Mouse (Mus musculus) heart, embryonic 14.5 days (tissue): ENCODE data around the gene Slco3a1. TPM values are rescaled to one million over a fixed set of nuclear protein-coding genes. Genes with fewer than 3 reads are reported as not detected.

Experiments
- ATAC-seq: fragments of 200-750 bp; cut with Nextera tagmentation; 2 replicates; pipeline ENCODE4 v1.8.0; 2017; ENCODE audit warnings: low read depth, moderate TSS enrichment; ENCODE audit not compliant: insufficient number of reproducible peaks, insufficient read depth, low FRiP score
- H3K27ac ChIP-seq, 2 experiments: fragments of 200-500 bp in 1 of 2; fragments of 300-500 bp in 1 of 2; sonication (generic) in 1 of 2; replicated peaks in 1 of 2; 2 replicates each; pipeline ENCODE4 v1.5.1; 2012 to 2014; ENCODE audit warnings: low read depth in 2 of 2, low read length in 2 of 2, control low read depth in 1 of 2, mild to moderate bottlenecking in 1 of 2, mixed read lengths in 1 of 2; ENCODE audit not compliant: control insufficient read depth in 1 of 2, insufficient read depth in 1 of 2
- H3K27me3 ChIP-seq: fragments of 300-500 bp; sonication (generic); 2 replicates; pipeline ENCODE4 v1.6.1; 2014; ENCODE audit warnings: mild to moderate bottlenecking, low read length, control low read depth; ENCODE audit not compliant: control insufficient read depth, insufficient read depth
- H3K36me3 ChIP-seq: fragments of 300-500 bp; sonication (generic); 2 replicates; pipeline ENCODE4 v1.6.1; 2014; ENCODE audit warnings: mild to moderate bottlenecking, control low read depth, low read length, mixed read lengths; ENCODE audit not compliant: control insufficient read depth, insufficient read depth
- H3K4me1 ChIP-seq, 2 experiments: fragments of 200-500 bp in 1 of 2; fragments of 300-500 bp in 1 of 2; sonication (generic) in 1 of 2; 2 replicates each; pipeline ENCODE4 v1.6.1; 2012 to 2014; ENCODE audit warnings: low read length in 2 of 2, control low read depth in 1 of 2, mixed read lengths in 1 of 2; ENCODE audit not compliant: control insufficient read depth in 2 of 2, insufficient read depth in 2 of 2
- H3K4me2 ChIP-seq: fragments of 300-500 bp; sonication (generic); 2 replicates; pipeline ENCODE4 v1.6.1; 2014; ENCODE audit warnings: mild to moderate bottlenecking, low read length
- H3K4me3 ChIP-seq, 2 experiments: fragments of 200-500 bp in 1 of 2; fragments of 300-500 bp in 1 of 2; sonication (generic) in 1 of 2; 2 replicates each; pipeline ENCODE4 v1.5.1; 2012 to 2014; ENCODE audit warnings: low read length in 2 of 2, mild to moderate bottlenecking in 2 of 2, control low read depth in 1 of 2, low read depth in 1 of 2, moderate library complexity in 1 of 2; ENCODE audit not compliant: control insufficient read depth in 1 of 2, insufficient read depth in 1 of 2
- H3K9ac ChIP-seq: fragments of 300-500 bp; sonication (generic); 2 replicates; pipeline ENCODE4 v1.6.1; 2014; ENCODE audit warnings: mild to moderate bottlenecking, low read length
- H3K9me3 ChIP-seq: fragments of 300-500 bp; sonication (generic); 2 replicates; pipeline ENCODE4 v1.6.1; 2016; ENCODE audit warnings: low read length, control low read depth; ENCODE audit not compliant: control insufficient read depth
- WGBS: fragments of 180-500 bp; shearing (Covaris S2); extraction: QIAGEN DNeasy Blood & Tissue Kit; methylation state at CpG from one replicate; pipeline ENCODE4 v1.1.7; 2014; 5-methylcytosine and 5-hydroxymethylcytosine counted together
- polyA plus RNA-seq: library from polyadenylated mRNA; unstranded; fragments of >200 nt; fragmentation: Nextera tagmentation; extraction: Ambion mirVana; gene quantifications from 2 replicates; pipeline ENCODE4 v1.2.1, GENCODE M21; 2014

Slco3a1 gene
- polyA plus RNA-seq, 1 experiment from 2014 or later: 16.0 TPM

DNA sequence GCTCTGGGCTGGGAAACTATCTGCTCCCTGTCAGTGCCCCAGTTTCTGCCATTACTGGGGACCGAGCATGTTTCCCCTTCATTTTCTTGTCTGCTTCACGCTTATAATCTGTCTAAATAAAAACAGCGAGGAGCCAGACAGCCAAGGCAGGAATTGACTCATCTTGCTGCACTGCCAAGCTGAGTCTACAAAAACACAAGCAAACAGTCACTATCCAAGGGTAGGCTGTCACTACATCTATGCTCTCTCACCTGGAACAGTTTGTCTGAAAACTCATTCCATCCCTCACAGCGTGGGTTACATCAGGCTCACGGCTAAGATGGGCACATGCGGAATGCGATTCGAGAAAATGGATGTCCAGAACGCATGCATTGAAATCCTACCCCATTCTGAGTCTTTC lies 207.6 kb downstream of the Slco3a1 start:
- ATAC-seq: no peak
- Histone ChIP-seq H3K4me1 (no peaks in the 10 kb centered on the region), H3K36me3 (no peaks in the 10 kb centered on the region), H3K9ac (no peak overlapping the region), H3K4me2 (no peak overlapping the region), H3K27ac (no peak overlapping the region), H3K9me3 (no peaks in the 10 kb centered on the region), H3K27me3 (no peaks in the 10 kb centered on the region), H3K4me3 (no peak overlapping the region)
- WGBS: 87% methylated on average over 9 of the region's 9 CpGs

DNA sequence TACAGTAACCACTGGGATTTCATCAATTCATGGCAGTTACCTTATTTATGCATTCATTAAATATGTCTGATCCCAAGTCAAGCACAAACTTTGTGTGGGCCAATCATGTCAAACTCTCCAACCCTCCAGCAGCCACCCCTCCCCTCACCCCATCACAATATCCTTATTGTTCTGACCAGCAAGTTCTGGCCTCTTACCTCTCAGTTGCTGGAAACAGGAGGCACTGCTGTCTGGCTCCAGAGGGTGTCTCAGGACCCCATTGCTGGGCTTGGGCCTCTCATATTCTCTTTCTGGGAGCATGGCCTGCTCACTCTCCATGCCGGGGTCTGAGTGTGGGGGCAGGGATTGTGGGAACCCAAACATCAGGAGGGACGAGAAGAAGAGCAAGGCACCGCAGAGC lies 208.1 kb downstream of the Slco3a1 start:
- WGBS: 80% methylated on average over 3 of the region's 3 CpGs
- no peak overlapping the region for H3K27ac ChIP-seq
- no peaks in the 10 kb centered on the region for H3K27me3 ChIP-seq
- H3K36me3 ChIP-seq: no peaks in the 10 kb centered on the region
- H3K9me3 ChIP-seq: no peaks in the 10 kb centered on the region
- no peaks in the 10 kb centered on the region for H3K4me1 ChIP-seq
- H3K4me3 ChIP-seq: no peak overlapping the region
- H3K9ac ChIP-seq: no peak overlapping the region
- no peak overlapping the region for H3K4me2 ChIP-seq
- no peak for ATAC-seq

DNA sequence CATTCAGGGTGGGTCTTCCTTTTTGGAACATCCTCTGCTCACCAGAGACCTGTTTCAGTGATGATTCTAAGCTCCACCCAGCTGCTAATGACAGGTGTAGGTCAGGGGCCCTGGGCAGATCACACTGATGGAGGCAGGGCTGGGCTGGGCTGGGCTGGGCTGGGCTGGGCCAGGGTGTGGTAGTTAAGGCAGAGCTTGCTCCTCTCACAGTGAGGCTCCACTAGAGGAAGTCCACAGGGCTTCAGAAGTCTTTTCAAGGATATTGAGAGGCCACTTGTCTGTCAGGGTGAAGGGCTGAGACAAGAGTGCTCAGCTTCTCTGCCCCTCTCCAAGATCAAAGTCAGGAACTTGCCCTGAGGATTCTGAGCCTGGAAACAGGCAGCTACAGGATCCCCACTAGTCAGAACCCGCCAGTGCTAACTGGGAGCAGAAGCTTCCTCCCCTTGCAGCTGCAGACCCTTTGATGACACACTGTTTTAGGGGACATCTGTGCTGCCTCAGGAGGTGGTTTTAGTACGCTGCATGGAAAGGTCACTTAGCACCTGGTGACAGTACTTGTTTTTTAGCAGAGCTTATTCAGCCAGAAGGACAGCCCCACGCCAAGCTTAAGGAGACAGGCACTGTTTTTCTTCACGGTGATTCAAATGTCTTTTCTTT lies 213.3 kb downstream of the Slco3a1 start:
- 36% methylated on average over 4 of the region's 4 CpGs for WGBS

DNA sequence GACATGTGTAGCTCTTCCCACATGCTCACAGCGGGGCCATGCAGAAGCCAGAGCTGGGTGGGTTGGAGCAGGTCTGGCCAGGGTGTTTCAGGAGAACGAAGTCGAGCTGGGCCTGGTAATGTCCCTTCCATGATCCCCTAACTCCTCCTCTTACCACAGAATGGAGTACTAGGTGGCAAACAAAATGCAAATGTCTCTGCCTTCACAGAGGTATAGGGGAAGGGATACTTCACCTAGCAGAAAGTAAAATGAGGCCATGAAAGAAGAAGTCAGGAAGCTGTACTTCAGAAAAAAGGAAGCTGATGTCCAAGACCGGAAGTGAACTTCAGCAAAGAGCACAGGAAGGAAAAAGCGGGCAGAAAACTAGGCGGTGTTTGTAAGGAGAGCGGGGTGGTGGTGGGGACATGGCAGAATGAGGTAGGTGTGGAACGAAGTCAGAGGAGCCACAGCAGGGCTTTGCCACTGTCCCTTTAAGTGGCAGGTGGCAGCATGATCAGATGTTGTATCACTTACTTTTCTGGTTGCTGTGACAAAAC lies 214.1 kb downstream of the Slco3a1 start:
- no peak for ATAC-seq
- Histone ChIP-seq H3K9me3 (no peaks in the 10 kb centered on the region), H3K36me3 (no peaks in the 10 kb centered on the region), H3K4me1 (no peaks in the 10 kb centered on the region), H3K27me3 (no peaks in the 10 kb centered on the region), H3K27ac (no peak overlapping the region), H3K4me2 (no peak overlapping the region), H3K4me3 (no peak overlapping the region), H3K9ac (no peak overlapping the region)
- WGBS: 83% methylated on average over 8 of the region's 8 CpGs

More for the DNA sequence above, 213.3 kb downstream of the Slco3a1 start:
- Histone ChIP-seq H3K36me3 (no peaks in the 10 kb centered on the region), H3K4me1 (no peaks in the 10 kb centered on the region), H3K4me2 (no peak overlapping the region), H3K27ac (no peak overlapping the region), H3K9me3 (no peaks in the 10 kb centered on the region), H3K9ac (no peak overlapping the region), H3K4me3 (no peak overlapping the region), H3K27me3 (no peaks in the 10 kb centered on the region)
- no peak for ATAC-seq

DNA sequence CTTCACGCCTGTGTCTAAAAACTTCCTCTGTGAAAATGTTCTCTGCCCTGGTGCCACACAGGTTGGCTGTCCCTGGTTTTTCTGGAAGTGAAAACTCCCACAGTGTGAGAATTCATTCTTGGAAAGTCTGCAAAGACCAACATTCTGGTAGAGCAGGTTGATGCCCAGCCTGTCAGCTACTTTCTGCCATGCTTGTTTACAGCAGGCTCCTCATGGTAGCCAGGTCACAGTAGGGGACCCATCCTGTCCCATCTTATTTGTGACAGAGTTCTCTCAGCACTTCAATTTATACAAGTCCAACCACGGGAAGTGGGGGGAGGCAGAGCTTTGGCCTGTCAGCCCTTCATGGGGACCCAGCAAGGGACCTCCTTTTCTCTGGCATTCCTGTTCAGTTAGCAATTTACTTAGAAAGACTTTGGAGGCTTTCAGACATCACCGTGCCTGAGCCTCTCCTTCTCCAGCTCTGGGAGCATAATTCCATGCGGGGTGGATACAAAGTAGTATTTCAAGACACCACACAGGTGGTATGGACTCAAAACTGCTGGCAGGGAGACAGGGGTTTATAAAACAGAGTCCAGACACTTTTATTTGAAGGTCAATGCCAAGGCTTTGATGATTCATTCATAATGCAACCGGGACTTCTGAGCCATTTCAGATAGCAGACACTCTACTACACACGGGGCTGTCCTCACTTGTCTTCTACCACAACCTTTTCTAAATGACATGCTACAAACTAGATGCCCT lies 216.7 kb downstream of the Slco3a1 start:
- Histone ChIP-seq H3K4me3 (no peak overlapping the region), H3K36me3 (no peaks in the 10 kb centered on the region), H3K4me1 (no peaks in the 10 kb centered on the region), H3K4me2 (no peak overlapping the region), H3K9me3 (no peaks in the 10 kb centered on the region), H3K27ac (no peak overlapping the region), H3K9ac (no peak overlapping the region), H3K27me3 (no peaks in the 10 kb centered on the region)
- WGBS: 76% methylated on average over 6 of the region's 6 CpGs
- no peak for ATAC-seq

DNA sequence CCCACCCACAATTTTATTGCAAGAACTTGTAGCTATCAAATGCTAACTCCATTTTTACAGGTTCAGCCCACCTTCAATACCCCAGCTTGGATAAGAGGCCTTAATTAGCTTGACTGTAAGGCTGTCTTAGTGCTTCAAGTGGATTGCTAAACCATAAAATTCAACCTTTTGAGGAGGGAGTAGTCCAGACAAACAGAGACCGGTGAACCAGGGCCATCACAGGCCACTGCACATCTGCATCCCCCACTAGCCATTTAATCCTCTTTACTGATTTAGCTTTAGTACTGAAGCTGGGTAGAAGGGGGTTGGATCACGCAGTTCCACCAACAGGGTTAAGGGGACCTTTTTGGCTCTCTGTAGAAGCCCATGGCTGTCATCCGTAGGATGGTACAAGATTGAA lies 222.3 kb downstream of the Slco3a1 start:
- H3K4me3 ChIP-seq: no peak overlapping the region
- no peak overlapping the region for H3K27ac ChIP-seq
- no peaks in the 10 kb centered on the region for H3K27me3 ChIP-seq
- no peaks in the 10 kb centered on the region for H3K4me1 ChIP-seq
- no peaks in the 10 kb centered on the region for H3K9me3 ChIP-seq
- ATAC-seq: no peak
- H3K4me2 ChIP-seq: no peak overlapping the region
- WGBS: 94% methylated on average over 3 of the region's 3 CpGs
- H3K9ac ChIP-seq: no peak overlapping the region
- H3K36me3 ChIP-seq: no peaks in the 10 kb centered on the region

DNA sequence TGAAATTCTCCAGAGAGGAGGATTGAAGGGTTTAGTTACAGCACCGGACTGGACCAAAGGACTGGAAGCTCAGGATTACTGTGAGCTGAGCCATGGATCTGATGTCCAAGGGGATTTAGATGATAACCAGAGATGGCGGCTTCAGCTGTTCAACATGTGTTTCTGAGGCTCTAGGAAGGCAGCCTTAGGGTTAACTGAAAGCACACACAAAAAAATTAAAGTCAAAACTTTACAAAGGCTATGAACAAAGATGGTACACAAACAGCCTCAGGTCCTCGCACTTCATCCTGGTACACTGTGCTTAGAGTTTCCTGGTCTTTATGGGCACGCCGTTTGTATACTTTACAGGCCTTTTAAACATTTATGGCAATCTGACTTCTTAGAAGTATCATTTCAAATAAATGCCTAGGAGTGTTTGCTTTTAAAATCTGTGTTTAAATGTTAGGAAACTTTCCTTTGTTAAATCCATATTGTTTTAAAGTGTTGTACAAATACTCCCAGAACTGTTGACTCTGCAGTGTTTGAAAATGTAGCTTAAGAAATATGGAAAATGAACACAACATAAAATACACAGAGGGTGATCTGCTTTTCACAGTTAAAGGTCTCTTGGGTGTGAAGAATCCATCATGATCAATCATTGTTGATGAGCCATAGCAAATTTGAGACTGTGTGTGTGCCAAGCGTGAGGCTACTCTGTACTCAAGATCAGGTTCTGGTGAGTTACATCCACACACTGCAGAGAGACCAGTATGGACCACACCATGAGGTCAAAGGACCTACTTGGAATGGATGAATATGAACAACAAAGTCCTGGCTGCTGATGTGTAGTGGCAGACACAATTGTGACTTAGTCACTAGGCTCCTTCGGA lies 223.5 kb downstream of the Slco3a1 start:
- peaks cover 6% of the 10 kb centered on the region; the same call in 1 of the 2 replicates for H3K36me3 ChIP-seq
- ATAC-seq: no peak
- H3K9me3 ChIP-seq: no peaks in the 10 kb centered on the region
- H3K4me1 ChIP-seq: no peaks in the 10 kb centered on the region
- H3K4me3 ChIP-seq: no peak overlapping the region
- H3K27me3 ChIP-seq: no peaks in the 10 kb centered on the region
- H3K4me2 ChIP-seq: no peak overlapping the region
- H3K27ac ChIP-seq: no peak overlapping the region
- 88% methylated on average over 7 of the region's 7 CpGs for WGBS
- H3K9ac ChIP-seq: no peak overlapping the region
